Mouse (Mus musculus) thymus, adult 2 months (tissue): Measurements from ENCODE around the gene Mrpl49.

Experiments used
- CTCF ChIP-seq: fragments of 200-500 bp; IDR thresholded peaks from 2 replicates; pipeline ENCODE4 v1.5.1; 2012; ENCODE audit warnings: mild to moderate bottlenecking, control low read depth, low read length, moderate library complexity, borderline replicate concordance; ENCODE audit not compliant: control insufficient read depth, poor library complexity, insufficient read depth; ENCODE audit errors: extremely low read depth
- POLR2A ChIP-seq: fragments of 200-500 bp; IDR thresholded peaks from 2 replicates; pipeline ENCODE4 v1.6.1; 2012; ENCODE audit warnings: mild to moderate bottlenecking, low read length, control low read depth, moderate library complexity; ENCODE audit not compliant: control insufficient read depth, poor library complexity, insufficient read depth; ENCODE audit errors: extremely low read depth

- no peak for TF ChIP-seq CTCF
- no peak for TF ChIP-seq POLR2A
These were observed 17.6 kb downstream of the Mrpl49 start for GRCm38 (mm10) chr19:6040002-6040401.
